Mouse (Mus musculus) cerebellum, adult 2 months (tissue): ENCODE measurements around the gene Kcnb1. TPM values are rescaled to one million over a fixed set of nuclear protein-coding genes. Genes with fewer than 3 reads are reported as not detected.

Experiments
- DNase-seq, 2 experiments: peaks; one replicate each; pipeline ENCODE4 v3.0.0; 2021
- H3K27ac ChIP-seq: fragments of 200-500 bp; 2 replicates; pipeline ENCODE4 v1.5.1; 2012; ENCODE audit warnings: low read length, control low read depth, inconsistent platforms; ENCODE audit not compliant: insufficient read depth
- H3K27me3 ChIP-seq: fragments of 200-500 bp; 2 replicates; pipeline ENCODE4 v1.6.1; 2012; ENCODE audit warnings: inconsistent platforms, mild to moderate bottlenecking, low read length, moderate library complexity; ENCODE audit not compliant: control insufficient read depth, insufficient read depth
- H3K4me1 ChIP-seq: fragments of 200-500 bp; 2 replicates; pipeline ENCODE4 v1.6.1; 2011; ENCODE audit warnings: low read length; ENCODE audit not compliant: control insufficient read depth, insufficient read depth
- H3K4me3 ChIP-seq: fragments of 200-500 bp; replicated peaks from 2 replicates; pipeline ENCODE3; 2011; ENCODE audit warnings: mild to moderate bottlenecking, low read depth, low read length, control low read depth; ENCODE audit not compliant: insufficient read depth
- CTCF ChIP-seq: fragments of 200-500 bp; IDR thresholded peaks from 2 replicates; pipeline ENCODE4 v1.5.1; 2011; ENCODE audit warnings: low read depth, mild to moderate bottlenecking, control low read depth, low read length, moderate library complexity, borderline replicate concordance; ENCODE audit not compliant: insufficient read depth
- POLR2A ChIP-seq: fragments of 200-500 bp; IDR thresholded peaks from 2 replicates; pipeline ENCODE4 v1.6.1; 2011; ENCODE audit warnings: low read length, control low read depth, borderline replicate concordance; ENCODE audit not compliant: insufficient read depth
- WGBS: fragments of 180-500 bp; shearing (Covaris S2); methylation state at CpG from one replicate; pipeline ENCODE4 v1.1.7; 2018; 5-methylcytosine and 5-hydroxymethylcytosine counted together
- polyA plus RNA-seq: library from polyadenylated mRNA; depleted of rRNA; stranded (reverse); fragments of >200 nt; gene quantifications from 2 replicates; pipeline ENCODE4 v1.2.3, GENCODE M21; 2012; rRNA removed

The Kcnb1 gene
- polyA plus RNA-seq, 1 experiment, result 9.2 TPM

DNA sequence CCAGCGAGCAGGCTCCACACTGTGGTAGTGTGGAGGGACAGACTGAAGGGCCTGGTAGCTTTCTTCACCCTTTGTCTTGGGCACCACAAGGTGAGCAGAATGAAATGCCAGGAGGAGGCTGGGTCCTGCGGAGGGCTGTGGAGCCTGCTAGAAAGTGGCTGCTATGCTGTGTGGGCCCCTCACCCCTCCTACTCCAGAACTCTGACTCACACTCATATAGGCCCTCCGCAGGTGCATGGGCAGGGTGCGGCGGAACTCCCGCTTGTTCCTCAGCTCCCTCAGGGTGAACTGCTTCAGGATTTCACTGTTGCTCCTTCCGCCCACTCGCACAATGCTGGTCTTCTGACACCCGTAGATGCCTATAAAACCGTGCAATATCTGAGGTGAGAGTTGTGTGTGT lies 141.7 kb downstream of the Kcnb1 start:
- no peaks in the 10 kb centered on the region for H3K27me3 ChIP-seq
- no peak for DNase-seq
- WGBS, result 93% methylated on average over 10 of the region's 10 CpGs
- H3K27ac ChIP-seq, result no peak overlapping the region
- TF ChIP-seq CTCF (no peak), POLR2A (no peak)
- H3K4me3 ChIP-seq, result no peak overlapping the region
- H3K4me1 ChIP-seq, result peaks cover 3% of the 10 kb centered on the region

Other genes starting within 250 kb of the Kcnb1 start
- 52.2 and 54.9 TPM in 2 replicates for gene Stau1, start 193.9 kb downstream of the Kcnb1 start, polyA plus RNA-seq
- 33.5 TPM in 2 replicates for gene Ddx27, start 175.0 kb downstream of the Kcnb1 start, polyA plus RNA-seq
- gene Znfx1, start 127.1 kb downstream of the Kcnb1 start, polyA plus RNA-seq, result 25.4 and 25.9 TPM in 2 replicates
- gene Ptgis, start 50.4 kb upstream of the Kcnb1 start, polyA plus RNA-seq, result 1.8 and 2.0 TPM in 2 replicates
- 53.5 and 59.4 TPM in 2 replicates for gene B4galt5, start 159.0 kb upstream of the Kcnb1 start, polyA plus RNA-seq
- gene Slc9a8, start 231.6 kb upstream of the Kcnb1 start, polyA plus RNA-seq, result 60.9 and 63.5 TPM in 2 replicates